In the genomic region with DNA sequence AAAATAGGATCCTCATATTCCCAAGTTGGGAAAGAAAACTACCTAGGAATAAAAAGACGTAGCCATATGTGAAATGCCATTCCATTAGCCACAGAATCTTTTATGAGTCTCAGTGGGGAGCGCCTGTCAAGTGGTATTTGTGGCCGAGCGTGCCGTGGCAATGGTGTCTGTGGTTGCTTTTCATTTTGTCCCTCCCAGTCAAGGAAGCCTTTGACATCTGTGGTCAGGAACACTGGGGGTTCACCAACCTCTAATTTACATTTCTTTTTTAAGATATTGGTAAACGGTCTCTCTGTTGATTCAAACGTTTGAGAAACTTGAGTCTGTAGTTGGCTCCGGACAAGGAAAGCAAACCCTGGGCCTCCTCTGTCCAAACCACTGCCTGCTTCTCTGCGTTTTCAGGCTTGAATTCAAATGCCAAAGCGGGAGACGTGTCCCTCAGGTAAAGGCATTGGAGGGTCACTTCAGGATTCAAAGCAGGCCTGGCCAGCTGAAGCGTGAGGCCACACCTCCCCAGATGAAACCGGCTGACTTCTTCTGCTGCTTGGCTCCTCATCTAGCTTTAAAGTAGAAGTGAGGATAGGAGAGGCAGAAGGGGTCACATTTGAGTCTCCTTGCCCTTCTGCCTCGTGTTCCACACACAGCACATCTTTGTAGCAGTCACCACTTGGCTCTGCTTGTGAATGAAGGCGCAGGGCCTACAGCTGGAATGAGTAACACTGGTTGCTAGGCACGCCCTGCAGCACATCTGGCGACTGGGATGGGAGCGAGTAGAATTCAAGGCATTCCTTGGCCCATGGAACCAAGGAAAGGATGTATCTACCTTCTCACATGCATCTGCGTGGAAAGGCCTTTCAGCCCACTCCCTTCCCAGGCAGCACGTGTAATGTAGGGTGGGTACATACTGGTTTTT, we compare ENCODE assay signal across 19 mouse cellular contexts. TPM values are rescaled to one million over a fixed set of nuclear protein-coding genes. Genes with fewer than 3 reads are reported as not detected.
DNase-seq lines count a peak whose midpoint lies in the region; ATAC-seq and TF ChIP-seq lines count a peak whose summit lies in the region.
"Had no signal": no experiment of that assay in that cellular context is flagged by ENCODE, and none has a peak within 500 bp of the region (broad histone marks: within the 10 kb centered on the region; RNA-seq: fewer than 3 reads in every experiment).

No protein-coding gene starts in this region.

- H3K27ac ChIP-seq in layer of hippocampus, adult 2 months: no peak overlapping the region
- H3K27ac ChIP-seq: forebrain, embryonic 10.5 days; heart, embryonic 13.5 days; hindbrain, embryonic 15.5 days; macrophage had no signal

- ATAC-seq in megakaryocyte progenitor cell, adult 5-6 weeks (replicated peaks; ENCODE audit: poor library complexity): peak; percentile 68
- no peak for ATAC-seq in erythroblast, adult 5-6 weeks (replicated peaks; ENCODE audit: low FRiP score, poor library complexity, severe bottlenecking)
- ATAC-seq: CD4-positive, CD25-positive, alpha-beta regulatory T cell, adult 4 months had no signal

- intact Hi-C loops in gastrocnemius, postnatal 14 days (cut with DNase I; ENCODE audit: low total_unique reads): no loop called here
- intact Hi-C loops in gastrocnemius, postnatal 36 days (cut with DNase I): no loop called here

- no peak for TF ChIP-seq CTCF in layer of hippocampus, adult 2 months (conservative IDR thresholded peaks at IDR 0.05)

- DNase-seq in gastrocnemius, postnatal 14 days: peak; percentile 38
- DNase-seq in gastrocnemius, postnatal 36 days: no peak
- peak; percentile 34 for DNase-seq in 3134 (ENCODE audit: extremely low read depth, insufficient read length, low spot score)
- DNase-seq in NIH3T3 (ENCODE audit: low read depth): peak; percentile 65
- DNase-seq in layer of hippocampus, adult 11-12 months (ENCODE audit: low spot score): no peak
- no peak for DNase-seq in layer of hippocampus, adult 2 months (ENCODE audit: low spot score in 2 of 2)
- DNase-seq: adrenal gland, adult 2 months; cerebellum, adult 8-10 months; kidney, adult 18-20 months; kidney, postnatal 25 days; right cerebral cortex, postnatal 14 days; thymus, postnatal 25 days had no signal

- no peak overlapping the region for H3K4me3 ChIP-seq in layer of hippocampus, adult 2 months
- H3K4me3 ChIP-seq: forebrain, embryonic 10.5 days; heart, embryonic 13.5 days; hindbrain, embryonic 15.5 days had no signal

RNA-seq across cellular contexts. Expression of a gene that starts 45.0 kb away (rescaled TPM):
- 1 to 10 TPM; 1.4 TPM for total RNA-seq in gastrocnemius, postnatal 14 days (2021)
- total RNA-seq in gastrocnemius, postnatal 36 days (2021): under 1 TPM; 0.44 to 0.74 TPM
- not detected in 2 replicates for total RNA-seq in megakaryocyte progenitor cell, adult 5-6 weeks (2015)
- total RNA-seq in megakaryocyte progenitor cell, adult 5-6 weeks (2017): not detected in 2 replicates
- not detected in 2 replicates for total RNA-seq in erythroblast, adult 5-6 weeks (2015; ENCODE audit: low replicate concordance)
- 0.42 TPM in 1 of 2 replicates, not detected in the other for total RNA-seq in erythroblast, adult 5-6 weeks (2017; ENCODE audit: low replicate concordance)
- total RNA-seq in layer of hippocampus, adult 2 months (2021): 10 to 100 TPM; 74.2 to 75.8 TPM

Comparison
In these comparisons a context has a peak if more than half of its experiments do, and no peak if none do; other contexts are left out.
1. DNase-seq: peak in gastrocnemius, postnatal 14 days (single experiment), 3134 (single experiment) and NIH3T3 (single experiment); none in gastrocnemius, postnatal 36 days (0 of 2), layer of hippocampus, adult 11-12 months (single experiment) and layer of hippocampus, adult 2 months (0 of 2).
2. RNA of a gene that starts 45.0 kb away (total RNA-seq): 74.2 to 75.8 TPM in layer of hippocampus, adult 2 months; 1.4 TPM in gastrocnemius, postnatal 14 days, 0.44 to 0.74 TPM in gastrocnemius, postnatal 36 days, not detected in megakaryocyte progenitor cell, adult 5-6 weeks and 0.42 TPM in erythroblast, adult 5-6 weeks; every median in the first group is over 10 times any median in the second.